Mouse (Mus musculus) CH12F3 (cell line): ENCODE results near the gene Stac3.

ENCODE experiments used
- in situ Hi-C: fragments of 300-500 bp; cut with MboI; formaldehyde crosslinking; loops from 2 replicates; pipeline ENCODE4 v1.14.3; 2020; ENCODE audit warnings: low sequenced_read_pairs

Gene Stac3

GRCm38 (mm10) chr10:127500894-127501893 lies at the start of gene Stac3:
Gene Stac3 (plus strand): TSS chr10:127501686.
- in situ Hi-C loops = no loop called here

GRCm38 (mm10) chr10:127453701-127454100 lies 47.8 kb upstream of the Stac3 start:
- in situ Hi-C loops = no loop called here

GRCm38 (mm10) chr10:127462411-127463096 lies 38.9 kb upstream of the Stac3 start:
- in situ Hi-C loops = no loop called here

- in situ Hi-C loops = no loop called here
These were observed 30.1 kb upstream of the Stac3 start for GRCm38 (mm10) chr10:127471281-127471988.

GRCm38 (mm10) chr10:127472722-127473121 lies 28.8 kb upstream of the Stac3 start:
- in situ Hi-C loops = no loop called here

- in situ Hi-C loops = no loop called here
These were observed 26.3 kb upstream of the Stac3 start for GRCm38 (mm10) chr10:127475175-127475574.

GRCm38 (mm10) chr10:127476541-127476940 lies 24.9 kb upstream of the Stac3 start:
- in situ Hi-C loops = no loop called here

GRCm38 (mm10) chr10:127477301-127477700 lies 24.2 kb upstream of the Stac3 start:
- in situ Hi-C loops = no loop called here

- in situ Hi-C loops = no loop called here
These were observed 22.4 kb upstream of the Stac3 start for GRCm38 (mm10) chr10:127479131-127479530.

GRCm38 (mm10) chr10:127480833-127481813 lies 20.4 kb upstream of the Stac3 start:
- in situ Hi-C loops = no loop called here

- in situ Hi-C loops = no loop called here
These were observed 16.3 kb upstream of the Stac3 start for GRCm38 (mm10) chr10:127485235-127485634.

GRCm38 (mm10) chr10:127488856-127489255 lies 12.6 kb upstream of the Stac3 start:
- in situ Hi-C loops = no loop called here

- in situ Hi-C loops = no loop called here
These were observed 11.0 kb upstream of the Stac3 start for GRCm38 (mm10) chr10:127490160-127491127.

- in situ Hi-C loops = no loop called here
These were observed 10.4 kb upstream of the Stac3 start for GRCm38 (mm10) chr10:127491128-127491512.

GRCm38 (mm10) chr10:127492118-127492517 lies 9.4 kb upstream of the Stac3 start:
- in situ Hi-C loops = no loop called here

GRCm38 (mm10) chr10:127496156-127496555 lies 5.3 kb upstream of the Stac3 start:
- in situ Hi-C loops = no loop called here

- in situ Hi-C loops = no loop called here
These were observed 2.0 kb upstream of the Stac3 start for GRCm38 (mm10) chr10:127499516-127499915.

- in situ Hi-C loops = no loop called here
These were observed 1.4 kb upstream of the Stac3 start for GRCm38 (mm10) chr10:127500042-127500441.

GRCm38 (mm10) chr10:127508239-127508638 lies 6.8 kb downstream of the Stac3 start:
- in situ Hi-C loops = loop anchor here (5.0 kb wide), 1 partner anchor 34 kb away; no protein-coding TSS in a partner anchor
